Mouse (Mus musculus) yolk sac, embryonic 10.5 days (tissue): ENCODE measurements around the gene Rab11fip5.

Source experiments
- DNase-seq: peaks from one replicate; pipeline ENCODE4 v3.0.0-alpha.2; 2017; ENCODE audit warnings: low spot score

Gene Rab11fip5

GRCm38 (mm10) chr6:85373066-85373860 is 1.2 kb downstream of the Rab11fip5 start:
- DNase-seq = peak; percentile 61

- no peak for DNase-seq
Measured at GRCm38 (mm10) chr6:85372496-85372895, 1.9 kb downstream of the Rab11fip5 start.

- no peak for DNase-seq
Measured at GRCm38 (mm10) chr6:85371859-85372405, 2.5 kb downstream of the Rab11fip5 start.

- DNase-seq = no peak
Measured at GRCm38 (mm10) chr6:85370666-85371430, 3.6 kb downstream of the Rab11fip5 start.

- DNase-seq = no peak
Measured at GRCm38 (mm10) chr6:85370041-85370440, 4.4 kb downstream of the Rab11fip5 start.

- DNase-seq = no peak
Measured at GRCm38 (mm10) chr6:85369181-85369860, 5.1 kb downstream of the Rab11fip5 start.

GRCm38 (mm10) chr6:85368722-85369121 is 5.7 kb downstream of the Rab11fip5 start:
- DNase-seq = no peak

GRCm38 (mm10) chr6:85368166-85368565 is 6.3 kb downstream of the Rab11fip5 start:
- no peak for DNase-seq

GRCm38 (mm10) chr6:85366387-85366786 is 8.0 kb downstream of the Rab11fip5 start:
- DNase-seq = no peak

- peak; percentile 56 for DNase-seq
Measured at GRCm38 (mm10) chr6:85364439-85364838, 10.0 kb downstream of the Rab11fip5 start.

- no peak for DNase-seq
Measured at GRCm38 (mm10) chr6:85363906-85364260, 10.6 kb downstream of the Rab11fip5 start.

GRCm38 (mm10) chr6:85363231-85363905 is 11.1 kb downstream of the Rab11fip5 start:
- DNase-seq = no peak

- DNase-seq = no peak
Measured at GRCm38 (mm10) chr6:85362610-85363009, 11.8 kb downstream of the Rab11fip5 start.

- DNase-seq = peak; percentile 82
Measured at GRCm38 (mm10) chr6:85360311-85360710, 14.1 kb downstream of the Rab11fip5 start.

- no peak for DNase-seq
Measured at GRCm38 (mm10) chr6:85358877-85359276, 15.6 kb downstream of the Rab11fip5 start.

GRCm38 (mm10) chr6:85356682-85357465 is 17.6 kb downstream of the Rab11fip5 start:
- DNase-seq = no peak

GRCm38 (mm10) chr6:85355753-85356152 is 18.7 kb downstream of the Rab11fip5 start:
- no peak for DNase-seq

GRCm38 (mm10) chr6:85354709-85355108 is 19.7 kb downstream of the Rab11fip5 start:
- DNase-seq = no peak

GRCm38 (mm10) chr6:85353706-85354105 is 20.7 kb downstream of the Rab11fip5 start:
- DNase-seq = no peak

GRCm38 (mm10) chr6:85350157-85350556 is 24.3 kb downstream of the Rab11fip5 start:
- DNase-seq = no peak

GRCm38 (mm10) chr6:85349246-85349645 is 25.2 kb downstream of the Rab11fip5 start:
- DNase-seq = no peak
